Mouse (Mus musculus): ENCODE data around the gene Mettl15.

Mettl15 gene

DNA sequence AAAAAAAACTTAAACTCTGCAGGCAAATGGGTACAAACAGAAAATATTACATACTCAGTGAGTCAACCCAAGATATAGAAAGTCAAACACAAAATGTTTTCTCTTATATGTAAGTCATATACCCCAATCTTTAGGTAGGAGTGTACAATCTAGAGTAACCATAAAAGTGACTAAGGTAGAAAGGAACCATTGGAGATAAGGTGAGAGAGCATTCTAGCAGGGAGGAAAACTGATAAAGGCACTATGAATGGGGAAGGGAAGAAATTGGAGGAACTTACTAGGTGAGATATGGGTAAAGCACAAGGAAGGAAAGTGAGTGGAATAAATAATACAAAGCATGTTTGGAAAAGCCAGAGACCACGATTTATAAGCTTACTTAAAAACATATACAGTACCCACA is 122.0 kb downstream of the Mettl15 start:
- DNase-seq (ENCODE audit: low read depth), result no peak

DNA sequence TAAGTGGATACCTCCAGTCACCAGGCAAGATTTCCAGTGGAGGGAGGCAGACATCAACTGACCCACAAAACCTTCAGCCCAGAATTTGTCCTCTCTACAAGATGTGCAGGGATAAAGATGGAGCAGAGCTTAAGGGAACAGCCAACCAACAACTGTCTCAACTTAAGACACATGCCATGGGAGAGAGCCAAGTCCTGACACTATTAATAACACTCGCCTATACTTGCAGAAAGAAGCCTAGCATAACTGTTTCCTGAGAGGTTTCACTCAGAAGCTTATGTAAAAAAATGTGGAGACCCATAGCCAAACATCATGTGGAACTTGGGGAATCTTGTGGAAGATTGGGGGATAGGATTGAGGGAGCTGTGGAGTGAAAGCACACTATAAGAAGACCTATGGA is 124.4 kb downstream of the Mettl15 start:
- DNase-seq (ENCODE audit: low read depth), result no peak

DNA sequence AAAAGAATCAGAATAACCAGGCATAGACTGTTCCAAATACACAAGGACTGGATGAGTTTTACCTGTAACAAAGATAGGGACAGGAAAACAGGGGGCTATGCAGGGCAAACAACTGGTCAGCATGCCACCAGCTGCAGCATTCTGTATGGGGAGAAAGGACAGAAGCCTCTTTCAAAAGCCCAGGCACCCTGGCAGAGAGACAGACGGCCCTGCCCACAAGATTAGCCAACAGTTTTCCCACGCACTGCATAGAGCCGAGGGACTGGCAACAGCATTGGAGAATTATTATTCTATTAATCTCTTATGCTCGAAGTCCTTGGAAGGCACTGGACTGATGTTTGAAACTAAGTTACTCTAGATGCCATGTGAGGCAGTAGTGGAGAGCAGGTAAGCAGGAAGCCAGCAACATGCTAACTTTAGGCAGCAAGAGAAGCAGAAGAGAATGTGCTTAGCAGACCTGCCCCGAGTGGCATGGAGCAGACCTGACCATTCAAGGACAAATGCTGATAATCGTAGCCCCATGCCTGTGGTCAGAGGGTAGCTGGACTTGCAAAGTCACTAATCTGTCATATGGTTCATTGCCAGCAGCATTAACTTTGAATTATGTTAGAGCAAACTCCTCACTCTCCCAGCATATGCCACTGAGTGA is 127.0 kb downstream of the Mettl15 start:
- DNase-seq (ENCODE audit: low read depth), result no peak

DNA sequence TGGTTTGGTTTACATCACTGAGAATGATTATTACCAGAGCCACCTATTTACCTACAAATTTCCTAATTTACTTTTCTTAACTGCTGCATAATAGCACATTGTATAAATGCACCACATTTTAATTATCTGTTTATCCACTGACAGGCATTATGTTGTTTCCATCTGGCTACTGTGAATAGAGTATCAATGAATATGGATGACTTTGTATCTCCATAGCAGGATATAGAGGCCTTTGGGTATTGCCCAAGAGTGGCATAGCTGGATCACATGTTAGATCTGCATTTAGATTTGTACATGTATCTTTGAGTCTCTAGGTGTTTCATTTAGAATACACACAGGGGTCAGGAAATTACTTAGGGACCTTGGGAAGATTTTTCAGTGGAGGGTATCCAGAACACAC is 133.3 kb downstream of the Mettl15 start:
- no peak for DNase-seq (ENCODE audit: low read depth)

DNA sequence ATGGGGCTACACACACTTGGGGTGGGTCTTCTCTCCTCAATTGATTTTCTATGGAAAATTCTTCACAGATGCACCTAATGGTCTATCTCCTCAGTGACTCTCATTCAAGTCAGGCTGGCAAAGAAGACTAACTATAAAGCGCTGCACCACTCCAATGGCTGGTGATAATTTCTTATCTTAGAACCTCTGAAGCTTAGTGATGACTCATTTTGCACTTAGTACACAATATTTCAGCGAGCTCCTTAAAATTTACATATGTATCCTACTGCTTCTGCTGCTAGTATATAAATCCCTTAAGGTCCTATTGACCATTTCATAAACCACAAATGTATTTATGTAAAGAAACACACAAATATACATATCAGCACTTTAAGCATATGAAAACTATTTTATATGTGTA is 136.1 kb downstream of the Mettl15 start:
- no peak for DNase-seq (ENCODE audit: low read depth)

DNA sequence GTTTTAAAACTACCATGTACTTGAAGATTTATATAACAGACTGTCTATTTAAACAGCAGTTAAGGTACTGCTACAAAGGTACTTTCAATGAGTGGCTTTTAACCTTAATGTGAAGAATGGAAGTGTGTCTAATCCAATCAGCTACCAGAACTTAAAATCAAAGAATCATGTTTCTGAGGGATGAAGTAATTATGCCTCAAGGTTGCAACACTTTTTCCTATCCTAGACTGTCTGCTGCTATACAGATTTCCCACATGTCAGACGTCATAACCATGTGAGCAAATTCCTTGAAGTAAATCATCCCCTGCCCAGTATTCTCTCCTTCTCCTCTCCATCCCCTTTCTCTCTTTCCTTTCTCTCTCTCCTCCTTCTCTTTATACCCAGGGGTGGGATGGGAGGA is 140.2 kb downstream of the Mettl15 start:
- DNase-seq (ENCODE audit: low read depth), result no peak

DNA sequence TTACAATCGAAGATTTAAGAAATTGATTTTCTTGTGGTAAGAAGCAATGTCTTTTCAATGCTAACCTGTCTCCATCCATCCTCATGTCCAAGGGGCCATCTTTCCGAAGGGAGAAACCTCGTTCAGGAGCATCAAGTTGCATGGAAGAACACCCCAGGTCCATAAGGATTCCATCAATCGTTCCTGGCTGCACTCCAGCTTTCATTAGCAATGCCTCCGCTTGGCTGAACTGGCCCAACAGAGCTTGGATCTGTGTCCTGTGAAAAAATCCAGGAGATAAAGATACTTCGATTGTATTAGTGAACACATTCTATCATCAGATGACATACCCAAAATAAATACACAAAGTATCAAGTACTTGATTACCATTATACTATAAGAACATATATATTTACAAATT is 143.3 kb downstream of the Mettl15 start:
- no peak for DNase-seq (ENCODE audit: low read depth)

DNA sequence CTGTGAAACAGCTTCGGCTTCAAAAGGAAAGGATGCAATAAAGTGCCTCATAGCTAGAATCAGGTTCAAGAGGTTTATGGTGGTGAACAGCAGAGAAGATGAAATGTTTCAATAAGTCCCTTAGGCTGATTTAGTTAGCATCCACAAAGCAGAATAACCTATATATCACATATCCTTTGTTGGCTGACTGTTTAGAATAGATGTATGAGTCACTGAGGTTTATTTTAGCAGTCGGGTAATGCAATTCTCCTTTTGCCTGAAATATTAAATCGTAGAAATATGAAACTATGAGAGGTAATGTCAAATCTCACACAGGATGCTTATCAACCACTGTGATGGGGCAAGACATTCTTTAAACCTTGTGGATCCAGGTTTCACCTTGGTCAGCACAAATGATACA is 149.8 kb downstream of the Mettl15 start:
- DNase-seq (ENCODE audit: low read depth), result no peak

DNA sequence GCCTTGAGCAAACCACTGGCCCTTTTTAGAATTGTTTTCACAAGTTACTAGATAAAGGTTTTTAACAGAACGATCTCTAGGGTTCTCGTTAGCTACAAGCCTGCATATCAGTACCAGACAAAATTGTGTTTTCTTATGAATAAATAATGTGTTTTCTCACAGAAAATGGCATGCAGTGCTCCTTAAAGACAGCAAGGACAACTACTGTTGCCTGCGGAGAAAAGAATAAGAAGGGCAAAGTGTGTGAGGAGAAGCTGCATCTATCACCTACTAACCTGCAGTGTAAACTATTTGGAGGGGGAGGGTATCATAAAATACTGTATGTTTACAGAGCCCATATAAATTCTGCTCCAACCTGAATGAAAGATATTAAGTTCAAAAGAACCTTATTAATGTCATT is 150.6 kb downstream of the Mettl15 start:
- DNase-seq (ENCODE audit: low read depth), result no peak

DNA sequence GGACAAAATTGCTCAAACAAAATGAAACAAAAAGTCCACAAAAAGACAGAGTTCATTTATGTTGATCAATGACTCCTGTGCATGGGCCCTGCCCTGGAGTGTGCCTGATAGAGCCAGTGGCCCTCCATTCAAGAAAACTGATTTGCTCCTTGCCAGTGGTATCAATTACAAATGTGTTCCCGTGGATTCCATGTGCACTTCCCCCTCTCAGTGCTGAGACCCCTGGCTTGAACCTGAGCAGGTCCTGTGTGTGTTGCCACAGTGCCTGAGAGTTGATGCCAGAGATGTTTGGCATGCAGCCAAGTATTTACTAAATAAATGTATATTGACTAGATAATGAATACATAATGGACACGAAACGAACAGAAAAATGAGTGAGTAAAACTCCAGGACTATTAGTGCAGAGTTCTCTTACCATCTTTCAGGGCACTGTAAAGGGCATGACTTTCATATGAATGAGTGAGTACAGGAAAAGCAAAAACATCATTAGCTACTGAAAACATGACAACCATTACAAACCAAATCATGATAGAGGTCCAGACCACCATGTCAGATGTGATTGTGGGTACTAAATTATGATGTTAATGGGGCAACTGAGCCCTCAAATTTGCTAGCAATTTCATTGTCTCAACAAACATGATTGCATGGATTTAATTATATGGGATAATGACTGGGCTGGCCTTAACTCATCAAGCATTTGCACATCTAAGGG is 174.6 kb downstream of the Mettl15 start:
- no peak for DNase-seq (ENCODE audit: low read depth)

DNA sequence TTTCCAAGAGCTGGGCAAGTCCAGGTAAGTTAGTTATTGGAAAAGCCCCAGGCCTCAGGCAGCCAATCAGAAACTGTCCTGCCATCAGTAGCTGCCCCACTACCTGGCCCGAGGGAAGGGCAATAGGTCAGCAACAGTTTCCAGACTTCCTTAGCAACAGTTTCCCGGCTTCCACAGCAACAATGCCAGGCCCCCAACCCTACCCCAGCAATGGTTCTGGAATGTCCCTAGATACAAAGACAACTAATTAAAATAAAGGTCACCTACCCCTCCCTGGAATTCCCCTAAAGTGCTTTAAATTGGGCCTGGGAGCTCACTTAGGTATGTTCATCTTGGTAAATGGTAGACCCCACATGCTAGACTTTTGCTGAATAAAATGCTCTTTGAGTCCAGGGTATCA is 230.9 kb downstream of the Mettl15 start:
- DNase-seq (ENCODE audit: low read depth), result no peak
